Mouse (Mus musculus): Measurements from ENCODE around the gene Trim7. TPM values are rescaled to one million over a fixed set of nuclear protein-coding genes. Genes with fewer than 3 reads are reported as not detected.
A peak's percentile ranks its signal among the peaks of the same experiment; 100 is the strongest.
"Not testable (repeated sequence)": the region's sequence is repeated elsewhere in the genome, so short reads cannot be mapped to it uniquely, and the experiment has no call there.

Trim7 gene
- total RNA-seq (2014; rRNA removed; ENCODE audit: low replicate concordance), result 1.1 and 5.3 TPM in 2 replicates
- 1.3 and 1.9 TPM in 2 replicates for polyA plus RNA-seq (2015; fragmentation: Nextera tagmentation; extraction: Ambion mirVana)

DNA sequence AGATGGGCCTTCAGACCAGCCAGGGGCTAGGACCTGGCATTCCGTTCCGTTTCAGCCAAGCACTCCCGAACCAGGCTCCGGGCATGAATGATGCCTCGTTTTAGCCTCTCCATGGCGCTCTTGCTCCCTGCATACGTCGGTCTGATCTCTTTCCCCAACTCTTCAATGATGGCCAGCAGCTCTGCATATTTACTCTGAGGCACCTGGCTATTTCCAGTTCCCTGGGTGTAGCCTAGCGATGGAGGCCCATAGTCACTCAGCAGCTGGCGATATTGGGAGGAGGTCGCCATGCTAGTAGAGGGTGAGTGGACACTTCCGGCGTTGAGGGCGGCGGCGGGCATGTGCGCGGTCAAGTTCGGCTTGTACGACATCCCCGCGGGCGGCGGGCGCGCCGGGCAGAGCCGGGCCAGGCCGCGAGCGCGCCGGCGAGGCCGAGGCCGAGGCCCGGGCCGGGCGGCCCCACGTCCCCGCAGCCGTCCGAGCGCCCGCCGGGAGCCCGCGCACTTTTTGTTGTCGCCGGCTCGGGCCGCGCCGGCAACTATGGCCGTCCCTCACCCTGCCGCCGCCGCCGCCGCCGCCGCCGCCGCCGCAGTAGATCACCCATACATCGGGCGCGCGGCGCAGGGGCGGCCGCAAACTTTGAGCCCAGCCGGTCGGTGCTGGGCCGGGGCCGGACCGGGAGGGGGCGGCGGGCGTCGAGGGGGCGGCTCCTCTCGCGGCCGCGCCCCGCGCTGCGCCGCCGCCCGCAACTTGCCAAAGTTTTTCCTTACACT, at the start of gene Trim7, which contains the start of gene Gm12184:
Gene Trim7, plus strand, starts transcription at position 162 of the 773 bp plus-strand sequence.
Gene Gm12184, minus strand, starts transcription at position 677 of the 773 bp plus-strand sequence.
- peak within 1 kb of the TSS; percentile 79 for H3K27ac ChIP-seq (ENCODE audit: low read depth)
- H3K4me1 ChIP-seq (ENCODE audit: control insufficient read depth, insufficient read depth), result peaks cover 19% of the 10 kb centered on the region
- peak within 1 kb of the TSS; percentile 59 for H3K9ac ChIP-seq (replicated peaks; ENCODE audit: low read depth, low read length)
- WGBS, result under 1% methylated on average over 41 of the region's 92 CpGs
- not testable (repeated sequence) for DNase-seq (ENCODE audit: low spot score); H3K27me3 ChIP-seq (ENCODE audit: control insufficient read depth, insufficient read depth, low read length); H3K9me3 ChIP-seq (replicated peaks; ENCODE audit: control insufficient read depth, low read length); H3K36me3 ChIP-seq (replicated peaks; ENCODE audit: control insufficient read depth, insufficient read depth, low read length)
- TF ChIP-seq CTCF (IDR thresholded peaks at IDR 0.05; ENCODE audit: low read depth), result 0 out of 2 replicates have a peak, but pooled peaks have one; percentile 2
- peak within 1 kb of the TSS; percentile 63 for H3K4me2 ChIP-seq (ENCODE audit: low read depth, low read length)
- H3K4me3 ChIP-seq (ENCODE audit: low read depth, low read length), result peak within 1 kb of the TSS; percentile 52
- ATAC-seq (ENCODE audit: insufficient read depth, low read depth), result peak; percentile 83

- Histone ChIP-seq H3K4me2 (ENCODE audit: low read depth, low read length) (no peak overlapping the region), H3K27me3 (ENCODE audit: control insufficient read depth, insufficient read depth, low read length) (no peaks in the 10 kb centered on the region), H3K9me3 (replicated peaks; ENCODE audit: control insufficient read depth, low read length) (no peaks in the 10 kb centered on the region), H3K36me3 (replicated peaks; ENCODE audit: control insufficient read depth, insufficient read depth, low read length) (no peaks in the 10 kb centered on the region), H3K4me1 (ENCODE audit: control insufficient read depth, insufficient read depth) (no peaks in the 10 kb centered on the region), H3K27ac (ENCODE audit: low read depth) (no peak overlapping the region), H3K4me3 (ENCODE audit: low read depth, low read length) (no peak overlapping the region), H3K9ac (replicated peaks; ENCODE audit: low read depth, low read length) (no peak overlapping the region)
- TF ChIP-seq CTCF (IDR thresholded peaks at IDR 0.05; ENCODE audit: low read depth) (no peak; the same call in 1 of the 2 replicates), EP300 (IDR thresholded peaks at IDR 0.05; ENCODE audit: low read depth) (no peak)
- ATAC-seq (ENCODE audit: insufficient read depth, low read depth) (no peak), DNase-seq (ENCODE audit: low spot score) (no peak)
- WGBS, result 42% methylated on average over 9 of the region's 9 CpGs
Measured at GRCm38 (mm10) chr11:48776664-48777063, 49.3 kb upstream of the Trim7 start.

DNA sequence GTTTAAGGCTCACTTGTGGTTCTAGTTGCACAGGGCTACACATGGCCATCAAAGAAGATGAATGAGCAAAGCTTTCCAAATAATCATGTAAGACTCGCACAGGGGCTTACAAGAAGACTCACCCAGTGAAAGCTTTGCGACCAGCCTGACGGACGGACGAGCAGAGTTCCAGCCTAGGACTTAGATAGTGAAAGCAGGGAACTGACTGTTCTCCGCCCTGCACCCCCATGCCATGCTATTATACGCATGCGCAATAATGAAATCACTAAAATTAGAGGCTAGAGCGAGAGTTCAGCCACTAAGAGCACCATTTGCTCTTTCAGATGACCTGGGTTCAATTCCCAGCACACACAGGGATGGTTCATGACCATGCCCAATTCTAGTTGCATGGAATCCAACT, 48.6 kb upstream of the Trim7 start:
- Histone ChIP-seq H3K4me2 (ENCODE audit: low read depth, low read length) (no peak overlapping the region), H3K27ac (ENCODE audit: low read depth) (no peak overlapping the region), H3K9ac (replicated peaks; ENCODE audit: low read depth, low read length) (no peak overlapping the region), H3K9me3 (replicated peaks; ENCODE audit: control insufficient read depth, low read length) (no peaks in the 10 kb centered on the region), H3K4me3 (ENCODE audit: low read depth, low read length) (no peak overlapping the region), H3K36me3 (replicated peaks; ENCODE audit: control insufficient read depth, insufficient read depth, low read length) (no peaks in the 10 kb centered on the region), H3K27me3 (ENCODE audit: control insufficient read depth, insufficient read depth, low read length) (no peaks in the 10 kb centered on the region), H3K4me1 (ENCODE audit: control insufficient read depth, insufficient read depth) (no peaks in the 10 kb centered on the region)
- no peak for ATAC-seq (ENCODE audit: insufficient read depth, low read depth)
- no peak for DNase-seq (ENCODE audit: low spot score)
- 87% methylated on average over 9 of the region's 9 CpGs for whole genome bisulfite sequencing
- no peak for TF ChIP-seq EP300 (IDR thresholded peaks at IDR 0.05; ENCODE audit: low read depth)
- TF ChIP-seq CTCF (IDR thresholded peaks at IDR 0.05; ENCODE audit: low read depth), result no peak

GRCm38 (mm10) chr11:48779450-48779849, 46.5 kb upstream of the Trim7 start:
- DNase-seq (ENCODE audit: low spot score), result no peak
- TF ChIP-seq CTCF (IDR thresholded peaks at IDR 0.05; ENCODE audit: low read depth) (peak; percentile 37), EP300 (IDR thresholded peaks at IDR 0.05; ENCODE audit: low read depth) (no peak)
- no peak overlapping the region for H3K4me3 ChIP-seq (ENCODE audit: low read depth, low read length)

GRCm38 (mm10) chr11:48782243-48782642, 43.7 kb upstream of the Trim7 start:
- WGBS, result 79% methylated on average over 4 of the region's 4 CpGs
- H3K4me1 ChIP-seq (ENCODE audit: control insufficient read depth, insufficient read depth), result no peaks in the 10 kb centered on the region
- H3K4me3 ChIP-seq (ENCODE audit: low read depth, low read length), result no peak overlapping the region
- H3K4me2 ChIP-seq (ENCODE audit: low read depth, low read length), result no peak overlapping the region
- H3K36me3 ChIP-seq (replicated peaks; ENCODE audit: control insufficient read depth, insufficient read depth, low read length), result no peaks in the 10 kb centered on the region
- ATAC-seq (ENCODE audit: insufficient read depth, low read depth), result no peak
- no peak for DNase-seq (ENCODE audit: low spot score)
- H3K27ac ChIP-seq (ENCODE audit: low read depth), result no peak overlapping the region
- no peaks in the 10 kb centered on the region for H3K9me3 ChIP-seq (replicated peaks; ENCODE audit: control insufficient read depth, low read length)
- H3K27me3 ChIP-seq (ENCODE audit: control insufficient read depth, insufficient read depth, low read length), result no peaks in the 10 kb centered on the region
- H3K9ac ChIP-seq (replicated peaks; ENCODE audit: low read depth, low read length), result no peak overlapping the region
- TF ChIP-seq EP300 (IDR thresholded peaks at IDR 0.05; ENCODE audit: low read depth) (no peak), CTCF (IDR thresholded peaks at IDR 0.05; ENCODE audit: low read depth) (no peak)

More at GRCm38 (mm10) chr11:48779450-48779849, 46.5 kb upstream of the Trim7 start:
- Histone ChIP-seq H3K36me3 (replicated peaks; ENCODE audit: control insufficient read depth, insufficient read depth, low read length) (no peaks in the 10 kb centered on the region), H3K4me1 (ENCODE audit: control insufficient read depth, insufficient read depth) (no peaks in the 10 kb centered on the region), H3K27ac (ENCODE audit: low read depth) (no peak overlapping the region), H3K9me3 (replicated peaks; ENCODE audit: control insufficient read depth, low read length) (no peaks in the 10 kb centered on the region), H3K27me3 (ENCODE audit: control insufficient read depth, insufficient read depth, low read length) (no peaks in the 10 kb centered on the region), H3K4me2 (ENCODE audit: low read depth, low read length) (no peak overlapping the region), H3K9ac (replicated peaks; ENCODE audit: low read depth, low read length) (no peak overlapping the region)
- ATAC-seq (ENCODE audit: insufficient read depth, low read depth), result no peak
- 38% methylated on average over 7 of the region's 7 CpGs for WGBS

Measured in heart, postnatal 0 days (tissue).